ENCODE assay signal across 14 mouse cellular contexts in genomic region chr12:91305769-91306168, GRCm38 (mm10).
"Had no signal": no experiment of that assay in that cellular context is flagged by ENCODE, and none has a peak within 500 bp of the region (broad histone marks: within the 10 kb centered on the region; RNA-seq: fewer than 3 reads in every experiment).

No protein-coding gene starts in this region.

- H3K9ac ChIP-seq: kidney, embryonic 15.5 days; limb, embryonic 13.5 days; liver, embryonic 14.5 days; midbrain, embryonic 15.5 days; neural tube, embryonic 13.5 days had no signal

- H3K4me1 ChIP-seq: kidney, embryonic 15.5 days; midbrain, embryonic 10.5 days; midbrain, embryonic 15.5 days had no signal

- H3K27ac ChIP-seq: kidney, embryonic 15.5 days; limb, embryonic 13.5 days; liver, embryonic 14.5 days; midbrain, embryonic 10.5 days; midbrain, embryonic 15.5 days; neural tube, embryonic 13.5 days; stomach, postnatal 0 days had no signal

- H3K4me2 ChIP-seq: kidney, embryonic 15.5 days; limb, embryonic 13.5 days; midbrain, embryonic 15.5 days; neural tube, embryonic 13.5 days had no signal

- DNase-seq: kidney, adult 2 months; kidney, postnatal 25 days; lung, adult 2 months; lung, postnatal 36 days; right cerebral cortex, adult 18-20 months; thymus, postnatal 25 days had no signal

- H3K27me3 ChIP-seq: kidney, embryonic 15.5 days; limb, embryonic 13.5 days; midbrain, embryonic 15.5 days; neural tube, embryonic 13.5 days had no signal

- H3K9me3 ChIP-seq: kidney, embryonic 15.5 days; limb, embryonic 13.5 days; midbrain, embryonic 10.5 days; midbrain, embryonic 15.5 days; neural tube, embryonic 13.5 days had no signal

- H3K36me3 ChIP-seq: kidney, embryonic 15.5 days; limb, embryonic 13.5 days; midbrain, embryonic 10.5 days; midbrain, embryonic 15.5 days; neural tube, embryonic 13.5 days had no signal

- ATAC-seq: lung, postnatal 0 days; midbrain, embryonic 15.5 days had no signal

- H3K4me3 ChIP-seq: kidney, embryonic 15.5 days; limb, embryonic 13.5 days; midbrain, embryonic 10.5 days; midbrain, embryonic 15.5 days; neural tube, embryonic 13.5 days had no signal
